Mouse (Mus musculus) olfactory bulb, adult 2 months (tissue): ENCODE measurements around the gene Cnksr1. TPM values are rescaled to one million over a fixed set of nuclear protein-coding genes. Genes with fewer than 3 reads are reported as not detected.

Experiments
- H3K27ac ChIP-seq: fragments of 200-500 bp; 2 replicates; pipeline ENCODE4 v1.5.1; 2012; ENCODE audit warnings: low read depth, low read length; ENCODE audit not compliant: insufficient read depth
- H3K4me1 ChIP-seq: fragments of 200-500 bp; 2 replicates; pipeline ENCODE4 v1.6.1; 2012; ENCODE audit warnings: low read length; ENCODE audit not compliant: control insufficient read depth, insufficient read depth
- H3K4me3 ChIP-seq: fragments of 200-500 bp; 2 replicates; pipeline ENCODE4 v1.5.1; 2012; ENCODE audit warnings: mild to moderate bottlenecking, low read depth, low read length, moderate library complexity; ENCODE audit not compliant: insufficient read depth
- CTCF ChIP-seq: fragments of 200-500 bp; IDR thresholded peaks from 2 replicates; pipeline ENCODE4 v1.5.1; 2012; ENCODE audit warnings: low read depth, mild to moderate bottlenecking, low read length, moderate library complexity; ENCODE audit not compliant: insufficient read depth
- POLR2A ChIP-seq: fragments of 200-500 bp; IDR thresholded peaks from 2 replicates; pipeline ENCODE4 v1.6.1; 2012; ENCODE audit warnings: mild to moderate bottlenecking, low read depth, low read length, moderate library complexity; ENCODE audit not compliant: insufficient read depth
- WGBS: fragments of 180-500 bp; shearing (Covaris S2); methylation state at CpG from one replicate; pipeline ENCODE4 v1.1.7; 2018; 5-methylcytosine and 5-hydroxymethylcytosine counted together
- polyA plus RNA-seq: library from polyadenylated mRNA; stranded (reverse); fragments of >200 nt; gene quantifications from 2 replicates; pipeline ENCODE4 v1.2.4, GENCODE M21; 2012; ENCODE audit warnings: low replicate concordance; ENCODE audit not compliant: missing spikeins, insufficient read depth, insufficient read length

Cnksr1 gene
- polyA plus RNA-seq, 1 experiment: not detected

DNA sequence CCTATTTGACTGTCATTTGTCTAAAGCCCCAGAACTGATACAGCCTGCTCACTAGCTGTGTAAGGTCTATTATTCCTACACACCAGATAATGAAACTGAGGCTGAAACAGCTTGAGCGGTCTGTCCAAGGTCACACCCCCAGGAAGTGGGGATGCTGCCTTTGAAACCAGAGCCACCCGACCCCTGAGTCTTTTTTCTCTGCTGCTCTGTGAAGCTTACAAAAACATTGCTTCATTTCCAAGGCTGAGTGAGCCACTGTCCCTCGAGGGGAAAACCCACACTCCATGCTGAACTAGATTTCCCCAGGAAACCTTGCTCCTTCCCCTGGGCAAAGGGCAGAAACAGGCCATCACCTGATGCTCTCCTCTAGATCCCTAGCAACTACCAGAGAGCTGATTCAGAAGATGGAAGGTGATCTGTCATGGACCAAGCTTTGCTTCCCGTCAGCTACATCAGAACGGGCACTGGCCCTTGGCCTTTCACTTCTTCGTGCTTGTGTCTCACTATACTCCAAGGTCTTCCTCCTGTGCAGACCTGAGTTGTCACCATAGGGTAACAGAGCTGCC lies 31.6 kb downstream of the Cnksr1 start:
- H3K4me3 ChIP-seq: no peak overlapping the region
- no peaks in the 10 kb centered on the region for H3K4me1 ChIP-seq
- 69% methylated on average over 6 of the region's 6 CpGs for WGBS
- no peak for TF ChIP-seq CTCF
- TF ChIP-seq POLR2A: no peak
- no peak overlapping the region for H3K27ac ChIP-seq

DNA sequence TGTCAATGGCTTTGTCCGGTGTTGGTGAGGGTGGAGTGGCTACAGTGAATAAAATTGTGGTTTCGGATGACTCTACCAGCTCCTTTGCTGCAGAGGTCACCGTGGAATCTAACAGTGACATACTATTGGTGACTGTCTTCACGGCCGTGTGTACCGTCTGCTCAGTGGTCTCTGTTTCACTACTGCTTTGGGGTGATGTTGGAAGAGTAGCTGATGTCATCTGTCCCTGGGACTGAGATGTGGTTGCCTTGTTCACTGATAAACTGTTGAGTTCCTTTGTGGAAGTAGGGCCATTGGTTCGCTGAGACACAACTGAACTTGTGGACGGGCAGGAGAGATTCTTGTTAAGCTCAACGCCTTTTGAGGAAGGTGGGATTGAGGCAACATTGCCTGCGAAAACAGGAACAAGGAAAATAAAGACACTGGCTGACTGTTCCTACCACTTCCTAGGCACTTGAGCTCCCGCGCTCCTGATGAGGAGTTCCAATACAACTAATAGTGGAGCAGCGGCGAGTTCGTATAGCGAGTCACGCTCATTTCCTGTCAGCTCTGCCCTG lies 34.8 kb downstream of the Cnksr1 start:
- H3K4me1 ChIP-seq: no peaks in the 10 kb centered on the region
- H3K4me3 ChIP-seq: no peak overlapping the region
- 93% methylated on average over 17 of the region's 17 CpGs for WGBS
- no peak overlapping the region for H3K27ac ChIP-seq
- no peak for TF ChIP-seq CTCF
- TF ChIP-seq POLR2A: no peak

DNA sequence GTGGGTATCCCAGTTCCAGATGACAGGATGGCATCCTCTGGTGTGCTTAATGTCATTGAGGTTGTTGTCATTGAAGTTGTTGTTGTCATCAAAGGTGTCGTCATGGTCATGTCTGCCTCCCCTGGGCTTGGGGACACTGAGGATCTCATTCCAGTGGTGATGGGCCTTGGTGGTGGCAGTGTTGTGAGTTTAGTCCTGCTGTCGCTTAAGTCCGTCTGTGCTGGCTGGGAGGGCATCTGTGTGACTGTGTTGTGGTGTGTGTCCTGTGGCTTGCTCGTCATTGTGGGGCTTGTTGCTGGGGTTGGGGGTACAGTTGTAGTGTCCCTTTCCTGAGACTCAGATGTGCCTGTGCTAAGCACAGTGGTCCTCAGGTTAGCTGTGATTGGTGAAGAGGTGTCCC lies 35.3 kb downstream of the Cnksr1 start, which contains the start of gene Gm7534:
Gm7534 (minus strand) TSS at position 101 of the 400 bp plus-strand sequence.
- 93% methylated on average over 4 of the region's 4 CpGs for WGBS
- H3K27ac ChIP-seq: no peak within 1 kb of the TSS
- H3K4me3 ChIP-seq: no peak within 1 kb of the TSS
- TF ChIP-seq POLR2A (no peak), CTCF (no peak)
- no peaks in the 10 kb centered on the region for H3K4me1 ChIP-seq

DNA sequence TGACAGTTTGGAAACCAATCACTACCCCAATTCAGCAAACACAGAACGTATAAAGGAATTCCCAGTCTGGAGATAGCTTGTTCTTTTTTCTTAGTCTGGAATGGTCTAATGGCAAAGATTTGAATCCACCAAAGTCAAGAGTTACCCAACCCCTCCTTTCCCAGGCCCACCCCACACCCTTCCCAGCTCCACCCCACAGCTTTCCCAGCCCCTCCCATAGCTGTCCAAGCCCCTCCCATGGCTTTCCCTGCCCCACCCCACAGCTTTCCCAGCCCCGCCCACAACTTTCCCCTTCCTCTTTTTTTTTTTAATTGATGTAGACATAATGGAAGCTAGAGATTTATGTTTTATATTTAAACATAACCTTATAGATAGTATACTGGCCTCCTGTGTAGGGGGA lies 38.8 kb downstream of the Cnksr1 start:
- 75% methylated on average over 2 of the region's 2 CpGs for WGBS

DNA sequence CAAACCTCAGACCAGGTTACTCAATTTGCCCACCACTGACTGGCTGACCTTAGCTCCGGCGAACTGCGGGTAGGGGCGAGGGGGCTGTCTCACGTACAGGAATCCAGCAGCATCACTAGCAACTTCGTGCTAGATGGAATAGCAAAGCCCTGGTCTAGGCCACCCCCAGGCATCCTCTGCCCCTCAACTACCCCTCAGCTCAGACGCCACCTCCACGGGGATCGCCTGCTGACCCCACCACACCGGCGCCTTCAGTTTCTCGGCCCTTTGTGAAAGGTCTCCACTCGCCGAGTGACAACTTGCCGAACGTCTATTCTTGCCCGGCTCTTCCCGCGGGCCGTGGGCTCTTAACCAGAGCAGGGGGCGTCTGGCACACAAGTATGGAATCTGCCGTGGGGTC lies 51.9 kb downstream of the Cnksr1 start:
- Histone ChIP-seq H3K4me1 (peaks cover 9% of the 10 kb centered on the region), H3K27ac (no peak overlapping the region), H3K4me3 (peak overlapping the region; percentile 84)
- no peak for TF ChIP-seq POLR2A
- no peak for TF ChIP-seq CTCF
- WGBS: under 1% methylated on average over 22 of the region's 22 CpGs

More for the DNA sequence above, 38.8 kb downstream of the Cnksr1 start:
- H3K4me1 ChIP-seq: no peaks in the 10 kb centered on the region
- no peak overlapping the region for H3K27ac ChIP-seq
- TF ChIP-seq POLR2A (no peak), CTCF (no peak)
- H3K4me3 ChIP-seq: no peak overlapping the region

DNA sequence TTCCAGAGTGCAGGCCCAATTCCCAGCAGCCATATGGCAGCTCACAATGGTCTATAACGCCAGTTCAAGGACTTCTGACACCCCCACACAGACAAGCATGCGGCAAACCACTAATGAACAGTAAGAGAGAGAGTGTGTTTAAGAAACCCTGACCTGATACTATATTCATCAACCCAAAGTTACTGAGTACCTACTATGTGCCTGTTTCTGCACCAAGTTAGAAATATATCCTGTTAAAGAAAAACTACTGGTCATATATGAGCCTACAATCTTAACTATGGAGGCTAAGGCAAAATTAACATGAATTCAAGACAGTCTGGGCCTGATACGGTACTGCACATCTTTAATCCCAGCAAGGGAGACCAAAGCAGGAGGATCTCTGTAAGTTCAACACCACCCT lies 52.6 kb downstream of the Cnksr1 start:
- no peak for TF ChIP-seq CTCF
- no peak for TF ChIP-seq POLR2A
- no peak overlapping the region for H3K4me3 ChIP-seq
- 72% methylated on average over 3 of the region's 3 CpGs for WGBS

DNA sequence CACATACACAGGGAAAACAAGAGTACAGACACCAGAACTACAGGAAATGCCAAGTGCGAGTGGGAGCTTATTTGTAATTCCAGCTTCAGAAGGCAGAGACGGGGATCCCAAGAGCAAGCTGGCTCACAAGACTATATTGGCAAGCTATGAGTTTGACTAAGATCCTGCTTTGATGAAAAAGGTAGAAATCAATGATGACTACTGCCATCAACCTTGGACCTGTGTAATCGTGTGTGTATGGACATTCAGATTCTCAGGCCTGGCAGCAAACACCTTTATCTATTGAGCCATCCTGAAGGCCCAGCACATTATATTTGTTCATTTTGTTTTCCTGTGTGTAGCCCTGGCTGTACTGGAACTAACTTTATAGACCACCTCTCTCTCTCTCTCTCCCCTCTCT lies 54.5 kb downstream of the Cnksr1 start:
- Histone ChIP-seq H3K4me1 (peaks cover 9% of the 10 kb centered on the region), H3K4me3 (no peak overlapping the region), H3K27ac (no peak overlapping the region)
- TF ChIP-seq CTCF (no peak), POLR2A (no peak)
- whole genome bisulfite sequencing: 81% methylated on average over 3 of the region's 3 CpGs

More for the DNA sequence above, 52.6 kb downstream of the Cnksr1 start:
- Histone ChIP-seq H3K4me1 (peaks cover 9% of the 10 kb centered on the region), H3K27ac (no peak overlapping the region)

DNA sequence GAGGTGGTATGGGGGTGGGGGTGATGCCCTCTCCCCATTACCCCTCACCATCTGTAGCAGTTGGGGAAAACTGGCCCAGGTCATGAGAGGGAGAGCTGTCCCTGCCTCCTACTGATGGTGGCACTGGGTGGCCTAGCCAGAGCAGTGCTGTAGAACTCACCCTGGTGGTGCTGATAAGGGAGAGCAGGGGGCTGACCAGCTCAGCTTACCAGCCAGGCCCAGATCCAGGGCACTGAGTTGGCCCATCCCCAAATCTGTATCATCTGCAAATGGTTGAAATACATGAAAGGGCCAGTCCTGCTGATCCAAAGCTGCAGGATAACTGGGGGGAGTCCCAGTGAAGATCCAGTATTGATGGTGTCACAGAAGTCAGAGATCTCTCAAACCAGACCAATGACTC lies 56.4 kb downstream of the Cnksr1 start:
- TF ChIP-seq CTCF (no peak), POLR2A (no peak)
- peaks cover 9% of the 10 kb centered on the region for H3K4me1 ChIP-seq
- H3K27ac ChIP-seq: no peak overlapping the region
- H3K4me3 ChIP-seq: no peak overlapping the region

DNA sequence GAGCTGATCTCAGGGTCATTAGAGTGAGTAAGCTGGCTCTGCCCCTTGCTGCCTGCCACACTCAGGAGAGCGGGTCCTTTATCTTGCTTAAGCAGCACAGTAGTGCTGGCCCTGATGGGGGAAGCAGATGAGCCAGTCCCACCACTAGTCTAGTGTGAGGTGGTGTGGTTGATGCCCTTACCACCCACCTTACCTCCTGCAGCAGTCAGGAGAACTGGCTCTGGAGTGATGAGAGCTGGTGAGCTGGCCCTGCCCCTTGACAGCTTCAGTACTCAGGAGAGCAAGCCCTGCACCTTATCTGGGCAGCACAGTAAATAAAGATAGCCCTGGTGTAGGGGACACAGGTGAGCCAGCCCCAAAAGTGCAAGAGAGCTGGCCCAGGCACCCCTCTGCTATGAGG lies 57.1 kb downstream of the Cnksr1 start:
- peaks cover 7% of the 10 kb centered on the region for H3K4me1 ChIP-seq
- TF ChIP-seq CTCF (no peak), POLR2A (no peak)
- H3K27ac ChIP-seq: no peak overlapping the region
- 100% methylated on average over 1 of the region's 1 CpGs for WGBS
- no peak overlapping the region for H3K4me3 ChIP-seq

Other genes with a start within 250 kb of the Cnksr1 start
- gene Dhdds, start 237.5 kb downstream of the Cnksr1 start, polyA plus RNA-seq: 229 TPM in 1 of 2 replicates, not detected in the other
- gene Lin28a, start 219.6 kb downstream of the Cnksr1 start, polyA plus RNA-seq: not detected in 2 replicates
- gene Zfp683, start 184.6 kb downstream of the Cnksr1 start, polyA plus RNA-seq: not detected in 2 replicates
- not detected in 2 replicates for gene Crybg2, start 177.6 kb downstream of the Cnksr1 start, polyA plus RNA-seq
- not detected in 2 replicates for gene Cd52, start 143.3 kb downstream of the Cnksr1 start, polyA plus RNA-seq
- gene Ubxn11, start 135.8 kb downstream of the Cnksr1 start, polyA plus RNA-seq: not detected in 2 replicates
- gene Sh3bgrl3, start 109.6 kb downstream of the Cnksr1 start, polyA plus RNA-seq: 1,207 TPM in 1 of 2 replicates, not detected in the other
- gene Cep85, start 51.3 kb downstream of the Cnksr1 start, polyA plus RNA-seq: 428 TPM in 1 of 2 replicates, not detected in the other
- gene Gm7534, start 35.4 kb downstream of the Cnksr1 start, polyA plus RNA-seq: not detected in 2 replicates
- gene Catsper4, start 11.0 kb downstream of the Cnksr1 start, polyA plus RNA-seq: not detected in 2 replicates
- gene E130218I03Rik, start 5.3 kb upstream of the Cnksr1 start, polyA plus RNA-seq: not detected in 2 replicates
- not detected in 2 replicates for gene Zfp593, start 7.2 kb upstream of the Cnksr1 start, polyA plus RNA-seq
- not detected in 2 replicates for gene Gm30191, start 8.5 kb upstream of the Cnksr1 start, polyA plus RNA-seq
- not detected in 2 replicates for gene Grrp1, start 15.7 kb upstream of the Cnksr1 start, polyA plus RNA-seq
- gene Pdik1l, start 49.5 kb upstream of the Cnksr1 start, polyA plus RNA-seq: not detected in 2 replicates
- gene Trim63, start 76.7 kb upstream of the Cnksr1 start, polyA plus RNA-seq: not detected in 2 replicates
- not detected in 2 replicates for gene Slc30a2, start 104.8 kb upstream of the Cnksr1 start, polyA plus RNA-seq
- gene Extl1, start 145.5 kb upstream of the Cnksr1 start, polyA plus RNA-seq: not detected in 2 replicates
- not detected in 2 replicates for gene Pafah2, start 157.9 kb upstream of the Cnksr1 start, polyA plus RNA-seq
- gene Stmn1, start 229.9 kb upstream of the Cnksr1 start, polyA plus RNA-seq: 402 and 593 TPM in 2 replicates